Mouse (Mus musculus) adrenal gland, postnatal 0 days (tissue): ENCODE data around the gene Slc19a1. TPM values are rescaled to one million over a fixed set of nuclear protein-coding genes. Genes with fewer than 3 reads are reported as not detected.

ENCODE experiments used
- polyA plus RNA-seq: library from polyadenylated mRNA; unstranded; fragments of >200 nt; fragmentation: Nextera tagmentation; extraction: Ambion mirVana; gene quantifications from 2 replicates; pipeline ENCODE4 v1.2.1, GENCODE M21; 2015

The Slc19a1 gene
- polyA plus RNA-seq: 19.3 and 24.2 TPM in 2 replicates

DNA sequence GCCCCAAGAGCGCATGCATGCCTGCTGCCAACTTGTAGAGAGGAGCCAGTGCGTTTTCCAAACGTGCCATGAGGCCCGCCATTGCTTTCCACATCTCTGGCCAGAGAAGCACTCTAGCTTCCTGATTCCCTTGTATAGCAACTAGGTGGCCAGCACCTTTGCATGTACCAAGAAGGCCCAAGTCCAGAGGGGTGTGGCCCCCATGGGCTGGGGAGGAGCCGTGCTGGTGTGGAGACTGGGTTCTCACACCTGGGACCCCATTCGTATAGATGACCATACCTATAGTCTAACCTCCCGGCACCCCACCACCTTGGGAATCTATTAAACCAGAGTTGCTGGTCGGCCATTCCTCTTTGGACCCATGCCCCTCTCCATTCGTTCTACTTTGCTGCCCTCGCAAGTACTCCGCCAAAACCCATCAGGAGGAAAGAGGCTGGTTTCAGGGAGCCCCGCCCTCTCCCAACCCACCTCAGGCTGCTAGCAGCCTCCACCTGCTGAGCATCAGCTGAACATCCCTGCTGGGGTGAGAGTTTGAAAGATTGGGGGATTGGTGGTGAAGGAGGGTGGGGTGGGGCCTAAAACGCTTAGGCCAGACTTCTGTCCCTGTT, at the start of gene Slc19a1:
Slc19a1 (plus strand) TSS at position 474 of the 608 bp plus-strand sequence.

Other genes with a start within 250 kb of the Slc19a1 start
- gene Pcbp3, start 70.4 kb upstream of the Slc19a1 start, polyA plus RNA-seq: 88.3 and 142 TPM in 2 replicates
- gene Col18a1, start 134.3 kb downstream of the Slc19a1 start, polyA plus RNA-seq: 35.8 and 45.7 TPM in 2 replicates
- 69.7 and 84.8 TPM in 2 replicates for gene Pofut2, start 227.0 kb downstream of the Slc19a1 start, polyA plus RNA-seq